Mouse (Mus musculus) embryonic facial prominence, embryonic 13.5 days (tissue): Measurements from ENCODE around the gene Hist1h2bb. TPM values are rescaled to one million over a fixed set of nuclear protein-coding genes. Genes with fewer than 3 reads are reported as not detected.
"Not testable (repeated sequence)": the region's sequence is repeated elsewhere in the genome, so short reads cannot be mapped to it uniquely, and the experiment has no call there.

Source experiments
- ATAC-seq: fragments of 200-750 bp; cut with Nextera tagmentation; 2 replicates; pipeline ENCODE4 v1.8.0; 2017; ENCODE audit warnings: low read depth; ENCODE audit not compliant: insufficient number of reproducible peaks, insufficient read depth, low FRiP score, low TSS enrichment
- H3K27ac ChIP-seq: fragments of 300-500 bp; sonication (generic); 2 replicates; pipeline ENCODE4 v1.5.1; 2015; ENCODE audit warnings: moderate library complexity, mild to moderate bottlenecking, inconsistent platforms
- H3K27me3 ChIP-seq: fragments of 300-500 bp; sonication (generic); 2 replicates; pipeline ENCODE4 v1.6.1; 2015; ENCODE audit warnings: mild to moderate bottlenecking, inconsistent platforms
- H3K36me3 ChIP-seq: fragments of 300-500 bp; sonication (generic); 2 replicates; pipeline ENCODE4 v1.6.1; 2015; ENCODE audit warnings: mild to moderate bottlenecking, inconsistent platforms
- H3K4me1 ChIP-seq: fragments of 300-500 bp; sonication (generic); 2 replicates; pipeline ENCODE4 v1.6.1; 2015; ENCODE audit warnings: inconsistent platforms
- H3K4me2 ChIP-seq: fragments of 300-500 bp; sonication (generic); 2 replicates; pipeline ENCODE4 v1.6.1; 2015; ENCODE audit warnings: moderate library complexity, mild to moderate bottlenecking, inconsistent platforms
- H3K4me3 ChIP-seq: fragments of 300-500 bp; sonication (generic); 2 replicates; pipeline ENCODE4 v1.5.1; 2015; ENCODE audit warnings: mild to moderate bottlenecking, inconsistent platforms
- H3K9ac ChIP-seq: fragments of 300-500 bp; sonication (generic); 2 replicates; pipeline ENCODE4 v1.6.1; 2015; ENCODE audit warnings: mild to moderate bottlenecking, inconsistent platforms
- H3K9me3 ChIP-seq: fragments of 300-500 bp; sonication (generic); 2 replicates; pipeline ENCODE4 v1.6.1; 2016; ENCODE audit warnings: inconsistent platforms
- WGBS: fragments of 180-500 bp; shearing (Covaris S2); methylation state at CpG from one replicate; pipeline ENCODE4 v1.1.7; 2015; ENCODE audit warnings: mixed read lengths; 5-methylcytosine and 5-hydroxymethylcytosine counted together
- polyA plus RNA-seq: library from polyadenylated mRNA; unstranded; fragments of >200 nt; fragmentation: Nextera tagmentation; extraction: Ambion mirVana; gene quantifications from 2 replicates; pipeline ENCODE4 v1.2.1, GENCODE M21; 2015

Hist1h2bb gene
- polyA plus RNA-seq: 3.5 and 4.2 TPM in 2 replicates

- H3K9me3 ChIP-seq, H3K27me3 ChIP-seq, H3K36me3 ChIP-seq: not testable (repeated sequence)
- Histone ChIP-seq H3K9ac (peak within 1 kb of the TSS; percentile 75), H3K4me2 (peak within 1 kb of the TSS; percentile 73), H3K4me3 (peak within 1 kb of the TSS; percentile 48), H3K27ac (peak within 1 kb of the TSS; percentile 99), H3K4me1 (peaks cover 28% of the 10 kb centered on the region)
- peak; percentile 93 for ATAC-seq
- under 1% methylated on average over 44 of the region's 58 CpGs for WGBS
These were observed at the start of gene Hist1h2bb for GRCm38 (mm10) chr13:23746201-23747080. Gene Hist1h2bb, plus strand, starts transcription at chr13:23746734.

DNA sequence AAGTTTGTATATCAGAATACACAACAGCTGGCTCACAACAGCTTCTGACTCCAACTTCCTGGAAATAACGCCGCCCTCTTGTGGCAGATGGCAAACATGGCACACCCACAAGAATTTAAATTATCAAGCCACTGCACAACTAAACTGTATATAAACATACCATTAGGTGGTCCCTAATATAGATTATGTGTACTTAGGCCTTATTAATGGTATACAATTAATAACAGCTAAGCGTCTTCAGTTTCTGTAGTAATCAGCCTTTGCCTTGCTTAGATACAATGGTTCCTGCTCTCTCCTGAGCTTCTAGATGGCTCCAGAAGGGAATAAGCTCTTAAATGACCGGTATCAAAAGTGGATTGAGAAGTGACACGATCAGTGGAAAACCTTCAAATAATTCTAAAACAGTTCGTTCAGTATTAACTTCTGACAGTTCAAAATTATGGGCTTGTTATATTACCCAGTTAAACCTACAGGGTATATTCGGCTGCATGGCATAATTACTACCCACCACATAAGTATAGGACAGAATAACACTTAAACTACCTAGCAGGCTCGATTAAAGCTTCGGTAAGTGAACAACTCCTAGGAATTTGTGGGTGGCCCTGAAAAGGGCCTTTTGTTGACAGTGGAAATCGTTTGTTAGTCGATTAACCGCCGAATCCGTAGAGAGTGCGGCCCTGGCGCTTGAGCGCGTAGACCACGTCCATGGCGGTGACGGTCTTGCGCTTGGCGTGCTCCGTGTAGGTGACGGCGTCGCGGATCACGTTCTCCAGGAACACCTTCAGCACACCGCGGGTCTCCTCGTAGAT is 48.8 kb upstream of the Hist1h2bb start:
- WGBS: under 1% methylated on average over 23 of the region's 32 CpGs
- Histone ChIP-seq H3K4me1 (peaks cover 7% of the 10 kb centered on the region; the same call in 1 of the 2 replicates), H3K9me3 (no peaks in the 10 kb centered on the region), H3K4me2 (peak overlapping the region; percentile 71), H3K36me3 (no peaks in the 10 kb centered on the region), H3K4me3 (peak overlapping the region; percentile 48), H3K9ac (peak overlapping the region; percentile 71), H3K27ac (peak overlapping the region; percentile 93), H3K27me3 (no peaks in the 10 kb centered on the region)
- no peak; the same call in none of the 2 replicates for ATAC-seq

DNA sequence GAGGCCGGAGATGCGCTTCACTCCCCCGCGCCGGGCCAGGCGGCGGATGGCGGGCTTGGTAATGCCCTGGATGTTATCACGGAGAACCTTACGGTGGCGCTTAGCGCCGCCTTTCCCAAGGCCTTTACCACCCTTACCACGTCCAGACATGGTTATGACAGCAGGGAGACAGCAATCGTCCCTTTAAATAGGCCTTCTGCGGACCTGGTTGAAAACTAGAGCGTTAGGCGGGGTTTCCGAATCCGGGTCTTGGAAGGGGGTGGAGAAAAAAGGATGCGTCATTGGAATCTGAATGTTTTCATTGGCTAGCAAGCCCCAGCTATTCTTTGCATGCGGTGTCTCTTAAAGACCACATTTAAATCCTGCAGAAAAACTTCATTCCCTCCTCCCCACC is 48.2 kb upstream of the Hist1h2bb start, which contains the start of gene Hist1h4c:
Hist1h4c (minus strand) TSS at position 155 of the 394 bp plus-strand sequence.
- Histone ChIP-seq H3K27ac (peak within 1 kb of the TSS; percentile 93), H3K4me1 (peaks cover 7% of the 10 kb centered on the region; the same call in 1 of the 2 replicates), H3K9ac (peak within 1 kb of the TSS; percentile 71), H3K9me3 (no peaks in the 10 kb centered on the region), H3K27me3 (no peaks in the 10 kb centered on the region), H3K4me2 (peak within 1 kb of the TSS; percentile 71), H3K36me3 (no peaks in the 10 kb centered on the region), H3K4me3 (peak within 1 kb of the TSS; percentile 48)
- ATAC-seq: peak; percentile 93
- under 1% methylated on average over 22 of the region's 22 CpGs for WGBS

GRCm38 (mm10) chr13:23698996-23699395 is 47.5 kb upstream of the Hist1h2bb start:
- Histone ChIP-seq H3K9me3 (no peaks in the 10 kb centered on the region), H3K27me3 (no peaks in the 10 kb centered on the region), H3K36me3 (no peaks in the 10 kb centered on the region), H3K4me3 (no peak overlapping the region), H3K27ac (peak overlapping the region; percentile 89), H3K4me2 (peak overlapping the region; percentile 71), H3K9ac (0 out of 2 replicates have a peak overlapping the region, but pooled peaks have one; percentile 1), H3K4me1 (peaks cover 7% of the 10 kb centered on the region; the same call in 1 of the 2 replicates)
- ATAC-seq: no peak
- 51% methylated on average over 6 of the region's 6 CpGs for WGBS

DNA sequence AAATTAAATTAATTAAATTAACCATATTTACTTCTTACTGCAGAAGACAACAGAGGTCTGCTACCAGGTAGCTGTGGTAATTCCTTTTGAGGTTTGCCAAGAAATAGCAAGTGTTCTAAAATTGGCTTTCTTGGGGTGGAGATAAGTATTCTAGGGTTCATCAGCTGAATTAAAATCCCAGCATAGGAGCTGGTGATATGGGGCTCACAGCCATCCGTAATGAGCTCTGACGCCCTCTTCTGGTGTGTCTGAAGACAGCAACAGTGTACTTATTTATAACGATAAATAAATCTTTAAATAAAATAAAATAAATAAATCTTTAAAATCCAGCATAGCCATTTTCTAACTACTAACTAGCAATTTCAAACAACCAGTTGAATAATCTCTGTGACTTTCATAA is 46.8 kb upstream of the Hist1h2bb start:
- Histone ChIP-seq H3K9me3 (no peaks in the 10 kb centered on the region), H3K4me3 (no peak overlapping the region), H3K4me1 (peaks cover 7% of the 10 kb centered on the region; the same call in 1 of the 2 replicates), H3K27ac (no peak overlapping the region), H3K9ac (no peak overlapping the region), H3K27me3 (no peaks in the 10 kb centered on the region), H3K4me2 (no peak overlapping the region), H3K36me3 (no peaks in the 10 kb centered on the region)
- WGBS: 65% methylated on average over 3 of the region's 3 CpGs
- ATAC-seq: no peak

DNA sequence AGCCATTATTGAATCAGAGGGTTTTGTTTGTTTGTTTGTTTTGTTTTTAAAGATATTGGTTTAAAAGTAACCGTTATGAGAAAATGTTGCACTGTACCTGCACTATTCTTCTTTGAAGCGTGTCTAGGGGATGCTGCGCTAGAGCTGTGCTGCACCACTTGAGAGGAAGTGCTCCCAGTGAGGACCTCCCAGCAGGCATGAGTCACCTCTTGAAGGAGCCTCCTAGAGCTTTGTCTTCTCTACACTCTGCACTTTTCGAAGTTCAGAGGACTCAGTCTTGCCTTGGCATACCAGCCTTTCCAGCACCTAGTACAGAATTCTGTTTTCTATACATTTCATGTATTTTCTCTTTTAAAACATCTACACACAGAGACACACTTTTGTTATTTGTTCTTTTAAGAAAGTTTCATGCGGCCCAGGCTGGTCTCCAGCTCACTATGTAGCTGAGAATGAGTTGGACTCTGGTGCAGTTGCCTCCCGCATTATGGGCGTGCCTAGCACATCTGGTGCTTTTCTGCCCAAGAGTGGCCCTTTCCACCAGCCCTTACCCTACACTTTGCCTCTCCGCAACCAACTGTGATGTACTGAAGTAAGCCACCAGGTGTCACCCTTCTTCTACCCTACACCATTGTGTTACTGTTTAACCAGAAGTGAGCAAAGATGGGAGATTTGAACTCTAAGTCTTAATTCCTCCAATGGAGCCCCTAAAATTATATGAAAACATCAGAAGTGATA is 45.6 kb upstream of the Hist1h2bb start:
- H3K27ac ChIP-seq: no peak overlapping the region
- 30% methylated on average over 8 of the region's 8 CpGs for WGBS
- 0 out of 2 replicates have a peak, but pooled peaks have one; percentile 64 for ATAC-seq
- no peak overlapping the region for H3K4me3 ChIP-seq
- H3K9me3 ChIP-seq: no peaks in the 10 kb centered on the region
- no peaks in the 10 kb centered on the region for H3K27me3 ChIP-seq
- H3K36me3 ChIP-seq: no peaks in the 10 kb centered on the region
- H3K9ac ChIP-seq: 0 out of 2 replicates have a peak overlapping the region, but pooled peaks have one; percentile 17
- H3K4me2 ChIP-seq: no peak overlapping the region
- H3K4me1 ChIP-seq: peaks cover 7% of the 10 kb centered on the region; the same call in 1 of the 2 replicates

- Histone ChIP-seq H3K4me2 (no peak overlapping the region), H3K27ac (no peak overlapping the region), H3K36me3 (no peaks in the 10 kb centered on the region), H3K4me1 (peaks cover 7% of the 10 kb centered on the region; the same call in 1 of the 2 replicates), H3K4me3 (no peak overlapping the region), H3K9me3 (no peaks in the 10 kb centered on the region), H3K9ac (no peak overlapping the region), H3K27me3 (no peaks in the 10 kb centered on the region)
- ATAC-seq: no peak
- whole genome bisulfite sequencing: 59% methylated on average over 4 of the region's 4 CpGs
These were observed 44.3 kb upstream of the Hist1h2bb start for GRCm38 (mm10) chr13:23702220-23702619.

DNA sequence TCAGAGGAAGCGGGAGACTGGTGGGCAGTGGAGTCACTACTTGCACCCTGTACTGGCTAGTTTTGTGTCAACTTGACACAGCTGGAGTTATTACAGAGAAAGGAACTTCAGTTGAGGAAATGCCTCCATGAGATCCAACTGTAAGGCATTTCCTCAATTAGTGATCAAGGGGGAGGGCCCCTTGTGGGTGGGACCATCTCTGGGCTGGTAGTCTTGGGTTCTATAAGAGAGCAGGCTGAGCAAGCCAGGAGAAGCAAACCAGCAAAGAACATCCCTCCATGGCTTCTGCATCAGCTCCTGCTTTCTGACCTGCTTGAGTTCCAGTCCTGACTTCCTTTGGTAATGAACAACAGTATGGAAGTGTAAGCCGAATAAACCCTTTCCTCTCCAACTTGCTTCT is 43.7 kb upstream of the Hist1h2bb start:
- not testable (repeated sequence) for H3K27ac ChIP-seq, H3K36me3 ChIP-seq, ATAC-seq, H3K9ac ChIP-seq, H3K4me1 ChIP-seq, H3K4me2 ChIP-seq, H3K9me3 ChIP-seq, H3K27me3 ChIP-seq, H3K4me3 ChIP-seq
- WGBS: 82% methylated on average over 2 of the region's 2 CpGs

GRCm38 (mm10) chr13:23705751-23706356 is 40.7 kb upstream of the Hist1h2bb start:
- Histone ChIP-seq H3K4me3 (no peak overlapping the region), H3K9ac (no peak overlapping the region), H3K4me1 (peaks cover 19% of the 10 kb centered on the region), H3K9me3 (no peaks in the 10 kb centered on the region), H3K27me3 (no peaks in the 10 kb centered on the region), H3K4me2 (no peak overlapping the region), H3K36me3 (no peaks in the 10 kb centered on the region), H3K27ac (no peak overlapping the region)
- 83% methylated on average over 7 of the region's 7 CpGs for WGBS
- ATAC-seq: no peak

- H3K4me3 ChIP-seq: no peak overlapping the region
- no peaks in the 10 kb centered on the region for H3K36me3 ChIP-seq
- ATAC-seq: no peak
- H3K4me1 ChIP-seq: peaks cover 16% of the 10 kb centered on the region
- no peak overlapping the region for H3K4me2 ChIP-seq
- H3K9ac ChIP-seq: no peak overlapping the region
- no peaks in the 10 kb centered on the region for H3K27me3 ChIP-seq
- WGBS: 90% methylated on average over 12 of the region's 12 CpGs
- H3K9me3 ChIP-seq: no peaks in the 10 kb centered on the region
- H3K27ac ChIP-seq: no peak overlapping the region
These were observed 39.8 kb upstream of the Hist1h2bb start for GRCm38 (mm10) chr13:23706771-23707170.
